Mouse (Mus musculus): Measurements from ENCODE around the gene Rassf4.
"Not testable (repeated sequence)": the region's sequence is repeated elsewhere in the genome, so short reads cannot be mapped to it uniquely, and the experiment has no call there.

Rassf4 gene

GRCm38 (mm10) chr6:116639663-116640062 lies 34.1 kb downstream of the Rassf4 start:
- in situ Hi-C loops (cut with MseI, MboI) = no loop called here

- in situ Hi-C loops (cut with MseI, MboI) = no loop called here
Observed at GRCm38 (mm10) chr6:116638871-116639270, 34.9 kb downstream of the Rassf4 start.

- in situ Hi-C loops (cut with MseI, MboI) = no loop called here
Observed at GRCm38 (mm10) chr6:116637496-116637895, 36.3 kb downstream of the Rassf4 start.

- in situ Hi-C loops (cut with MseI, MboI) = no loop called here
Observed at GRCm38 (mm10) chr6:116636581-116637235, 37.0 kb downstream of the Rassf4 start.

GRCm38 (mm10) chr6:116635251-116636180 lies 38.2 kb downstream of the Rassf4 start:
- in situ Hi-C loops (cut with MseI, MboI) = no loop called here

DNA sequence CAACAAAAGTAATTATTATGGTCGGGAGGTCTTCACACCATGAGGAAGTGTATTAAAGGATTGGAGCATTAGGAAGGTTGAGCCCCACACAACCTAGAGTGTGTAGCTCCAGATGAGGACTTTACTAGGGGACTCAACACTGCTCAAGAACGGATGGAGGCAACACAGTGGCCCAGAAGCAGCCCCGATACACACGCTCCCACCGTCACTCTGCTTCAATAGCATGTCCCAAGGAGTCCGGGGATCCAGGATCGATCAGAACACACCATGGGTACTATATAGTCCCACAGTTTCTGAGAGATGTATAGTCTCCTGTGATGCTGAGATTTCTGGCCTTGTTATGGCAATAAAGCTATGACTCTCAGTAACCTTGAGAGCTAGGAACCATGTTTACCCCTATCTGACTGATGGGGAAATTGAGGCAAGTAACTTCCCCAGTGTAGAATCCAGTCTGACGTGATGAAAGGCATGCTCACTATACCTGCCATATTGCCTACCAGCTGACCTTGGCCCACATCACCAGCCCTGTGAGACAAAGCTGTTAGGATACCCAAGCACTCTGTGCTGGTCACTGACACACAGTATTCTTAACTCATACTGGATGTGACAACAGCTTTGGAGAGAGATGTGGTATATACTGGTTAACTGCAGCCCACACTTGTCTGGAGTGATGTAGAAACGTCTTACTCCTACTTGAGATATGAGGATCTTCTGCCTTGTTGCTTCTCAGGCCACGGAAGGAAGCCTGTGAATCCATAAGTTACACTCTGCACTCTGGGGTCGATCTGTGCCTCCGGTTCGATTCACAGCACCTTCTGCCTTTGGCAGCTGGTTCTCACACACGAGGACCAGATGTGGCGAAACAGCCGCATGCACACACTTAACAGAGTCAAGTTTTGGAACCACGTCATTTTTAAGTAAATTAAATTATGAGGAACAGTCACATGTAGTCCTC lies 39.7 kb downstream of the Rassf4 start:
- in situ Hi-C loops (cut with MseI, MboI) = no loop called here

DNA sequence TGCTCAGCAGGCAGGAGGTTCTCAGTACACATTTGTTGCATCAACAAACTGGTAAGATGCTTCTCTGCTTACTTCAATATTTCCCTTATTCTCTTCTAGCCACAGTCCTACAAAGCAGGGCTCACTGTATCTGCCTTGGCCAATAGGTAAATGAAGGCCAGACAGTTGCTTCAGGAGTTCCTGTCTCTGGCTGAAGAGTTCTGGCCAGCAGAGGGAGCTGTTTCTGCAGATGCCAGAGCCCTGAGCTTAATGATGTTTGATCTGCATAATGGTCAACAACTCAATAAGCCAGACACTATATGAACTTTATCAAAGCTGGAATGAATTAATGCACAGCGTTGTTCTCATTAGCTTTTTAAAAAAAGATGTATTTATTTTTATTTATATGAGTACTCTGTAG lies 41.6 kb downstream of the Rassf4 start:
- in situ Hi-C loops (cut with MseI, MboI) = no loop called here

DNA sequence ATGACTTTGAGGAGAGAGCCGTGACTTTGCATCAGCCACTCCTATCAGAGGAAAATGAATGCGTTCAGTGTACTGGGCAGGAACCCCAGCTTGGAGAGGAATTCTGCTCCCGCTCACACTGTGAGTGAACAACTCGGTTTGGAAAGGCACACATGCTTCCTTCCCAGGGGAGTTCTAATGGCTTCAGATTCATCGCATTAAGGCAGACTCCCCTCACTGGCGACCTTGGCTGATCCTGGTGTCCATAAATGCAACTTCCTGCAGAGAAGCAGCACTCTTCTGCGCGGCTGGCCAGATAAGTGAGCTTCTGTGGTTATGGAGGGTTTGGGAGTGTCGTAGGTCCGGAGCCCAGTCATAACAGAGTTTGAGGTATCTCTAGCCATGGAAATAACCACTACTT lies 44.0 kb downstream of the Rassf4 start:
- in situ Hi-C loops (cut with MseI, MboI) = no loop called here

DNA sequence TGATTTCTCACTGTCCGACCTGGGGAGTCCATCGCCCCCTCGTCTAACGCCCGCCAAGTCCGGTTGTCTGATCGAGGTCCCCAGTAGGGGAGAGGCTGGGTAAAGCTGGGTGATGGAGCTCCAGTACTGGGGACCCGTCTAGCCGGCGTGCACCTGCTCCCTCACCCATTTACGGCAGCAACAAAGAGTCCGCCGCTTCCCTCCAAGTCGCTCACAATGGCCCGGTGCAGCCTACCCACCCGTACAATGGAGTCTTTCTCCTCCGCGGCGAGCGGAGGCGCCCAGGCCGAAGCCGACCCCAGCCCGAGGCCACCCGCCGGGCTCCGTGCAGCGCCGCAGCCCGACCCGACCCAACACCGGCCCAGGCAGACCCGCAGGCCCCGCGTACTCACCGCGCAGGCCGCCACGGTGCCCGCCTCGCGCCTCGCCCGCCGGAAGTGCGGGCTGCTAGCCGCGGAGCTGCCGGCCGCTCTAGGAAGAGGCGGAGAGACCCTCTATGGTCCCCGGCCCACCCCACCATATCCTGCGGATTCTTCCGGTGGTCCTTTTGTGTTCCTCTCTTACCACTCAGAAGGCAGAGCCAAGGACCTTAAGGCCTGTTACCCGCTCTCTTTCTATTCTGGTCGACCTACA lies 45.1 kb downstream of the Rassf4 start, which contains the start of gene Zfp422:
Gene Zfp422, minus strand, starts transcription at position 461 of the 633 bp plus-strand sequence.
- in situ Hi-C loops (cut with MseI, MboI) = no loop called here

DNA sequence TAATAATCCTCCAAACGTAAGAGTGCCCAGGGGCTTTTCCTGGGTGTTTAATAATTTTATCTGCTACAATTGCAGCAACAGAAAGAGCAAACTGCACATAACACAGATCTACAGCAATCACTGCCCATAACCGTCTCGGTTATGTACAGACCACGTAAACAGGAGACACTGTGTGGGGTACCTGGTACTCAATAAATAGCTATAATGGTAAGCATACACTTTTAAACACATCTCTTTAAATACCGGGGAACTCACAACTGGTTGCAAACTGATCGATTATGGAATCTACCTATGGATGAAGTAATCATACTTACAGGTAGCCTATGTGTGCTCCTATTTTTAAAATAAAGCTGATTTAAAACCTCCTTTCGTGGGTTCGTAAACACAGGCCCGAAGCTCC lies 45.7 kb downstream of the Rassf4 start:
- in situ Hi-C loops (cut with MseI, MboI) = no loop called here

DNA sequence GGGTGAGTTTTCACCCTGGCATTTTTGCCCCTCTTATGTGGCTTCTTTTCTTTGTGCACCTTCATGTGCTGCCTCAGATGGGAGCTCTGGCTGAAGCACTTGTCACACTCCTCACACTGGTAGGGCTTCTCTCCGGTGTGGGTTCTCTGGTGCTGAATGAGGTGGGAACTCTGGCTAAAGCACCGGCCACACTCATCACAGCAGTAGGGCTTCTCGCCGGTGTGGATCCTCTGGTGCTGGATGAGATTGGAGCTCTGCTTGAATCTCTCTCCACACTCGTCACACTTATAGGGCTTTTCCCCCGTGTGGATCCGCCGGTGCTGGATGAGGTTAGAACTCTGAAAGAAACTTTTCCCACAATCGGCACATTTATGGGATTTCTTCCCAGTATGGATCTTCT lies 47.3 kb downstream of the Rassf4 start:
- in situ Hi-C loops (cut with MseI, MboI) = not testable (repeated sequence)

DNA sequence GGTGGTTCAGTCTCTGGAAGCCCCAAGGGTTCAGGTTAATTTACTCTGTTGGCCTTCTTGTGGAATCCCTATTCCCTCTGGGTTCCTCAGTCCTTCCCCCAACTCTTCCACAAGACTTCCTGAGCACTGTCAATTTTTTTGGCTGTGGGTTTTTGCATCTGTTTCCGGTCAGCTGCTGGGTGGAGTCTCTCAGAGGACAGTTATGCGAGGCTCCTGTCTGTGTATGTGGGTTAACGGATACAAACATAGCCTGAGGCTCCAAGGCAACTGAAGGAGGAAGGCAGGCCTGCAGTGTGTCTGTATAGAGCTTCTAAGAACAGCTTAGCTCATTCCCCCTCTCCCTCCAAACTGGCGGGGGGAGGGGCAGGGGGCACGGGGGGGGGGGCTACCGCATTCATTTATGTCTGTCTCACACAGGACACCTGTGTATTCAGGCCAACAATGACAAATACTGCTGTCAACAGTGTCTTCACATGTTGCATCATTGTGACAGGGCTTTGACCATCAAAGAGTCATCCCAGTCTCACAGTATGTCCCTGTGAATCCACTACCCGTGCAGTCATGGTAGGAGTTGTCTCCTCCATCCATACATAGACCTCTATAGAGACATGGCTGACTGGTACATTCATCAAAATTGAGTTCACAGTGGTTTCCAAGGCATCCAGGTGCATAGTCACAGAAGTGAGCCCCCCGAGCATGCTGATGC lies 52.3 kb downstream of the Rassf4 start:
- in situ Hi-C loops (cut with MseI, MboI) = no loop called here

GRCm38 (mm10) chr6:116618073-116618472 lies 55.7 kb downstream of the Rassf4 start:
- in situ Hi-C loops (cut with MseI, MboI) = no loop called here

- in situ Hi-C loops (cut with MseI, MboI) = no loop called here
Observed at GRCm38 (mm10) chr6:116615719-116616118, 58.0 kb downstream of the Rassf4 start.

DNA sequence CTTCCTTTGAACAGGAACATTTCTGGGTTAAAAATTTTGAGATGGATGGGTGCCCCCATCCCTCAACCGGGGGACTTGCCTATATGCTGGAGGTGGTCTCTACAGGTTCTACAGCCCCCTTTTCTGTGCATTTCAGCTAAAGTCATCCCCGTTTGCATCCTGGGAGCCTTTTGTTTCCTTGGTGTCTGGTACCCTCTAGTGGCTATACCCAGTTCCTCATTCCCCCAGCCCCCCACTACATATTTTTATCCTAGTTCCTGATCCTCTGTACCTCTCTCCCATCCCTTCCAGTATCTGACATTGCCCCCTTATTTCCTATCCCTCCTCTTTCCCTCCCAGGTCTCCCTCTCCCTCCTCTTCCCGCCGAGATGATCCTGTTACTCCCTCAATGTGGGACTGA lies 66.5 kb downstream of the Rassf4 start:
- in situ Hi-C loops (cut with MseI, MboI) = no loop called here

DNA sequence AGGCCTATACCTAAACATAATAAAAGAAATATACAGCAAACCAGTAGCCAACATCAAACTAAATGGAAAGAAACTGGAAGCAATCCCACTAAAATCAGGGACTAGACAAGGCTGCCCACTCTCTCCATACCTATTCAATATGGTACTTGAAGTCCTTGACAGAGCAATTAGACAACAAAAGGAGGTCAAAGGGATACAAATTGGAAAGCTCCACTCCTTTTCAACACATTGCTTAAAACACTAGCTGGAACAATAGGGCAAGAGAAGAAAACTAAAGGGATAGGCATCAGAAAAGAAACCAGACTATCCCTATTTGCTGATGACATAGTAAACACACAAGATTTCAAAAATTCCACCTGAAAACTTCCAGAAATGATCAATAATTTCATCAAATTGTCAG lies 72.8 kb downstream of the Rassf4 start:
- in situ Hi-C loops (cut with MseI, MboI) = not testable (repeated sequence)

GRCm38 (mm10) chr6:116584095-116584494 lies 89.7 kb downstream of the Rassf4 start, which contains the start of gene Olfr215:
TSS of gene Olfr215 (minus strand) at chr6:116584195.
- in situ Hi-C loops (cut with MseI, MboI) = no loop called here
